In genomic region chr15:87955685-87956256, GRCm38 (mm10) we compare ENCODE assay signal across 20 mouse cellular contexts.
DNase-seq lines count a peak whose midpoint lies in the region; ATAC-seq and TF ChIP-seq lines count a peak whose summit lies in the region.
"Had no signal": no experiment of that assay in that cellular context is flagged by ENCODE, and none has a peak within 500 bp of the region (broad histone marks: within the 10 kb centered on the region; RNA-seq: fewer than 3 reads in every experiment).

No protein-coding gene starts in this region.

- TF ChIP-seq POLR2A in liver, adult 2 months (IDR thresholded peaks at IDR 0.05; ENCODE audit: extremely low read depth, insufficient read depth, low read length): no peak

- no peaks in the 10 kb centered on the region for H3K4me1 ChIP-seq in forebrain, postnatal 0 days (ENCODE audit: insufficient read depth)
- H3K4me1 ChIP-seq in forebrain, embryonic 14.5 days (ENCODE audit: control insufficient read depth, insufficient read depth, low read length): no peaks in the 10 kb centered on the region
- H3K4me1 ChIP-seq in liver, adult 2 months (ENCODE audit: control insufficient read depth, insufficient read depth, low read length): no peaks in the 10 kb centered on the region
- H3K4me1 ChIP-seq in intestine, embryonic 15.5 days (replicated peaks): peaks cover 3% of the 10 kb centered on the region; the same call in 1 of the 2 replicates
- H3K4me1 ChIP-seq in stomach, embryonic 16.5 days (ENCODE audit: control insufficient read depth, insufficient read depth, low read length): no peaks in the 10 kb centered on the region; the same call in 1 of the 2 replicates
- H3K4me1 ChIP-seq: embryonic facial prominence, embryonic 12.5 days; heart, embryonic 13.5 days; hindbrain, embryonic 13.5 days had no signal

- H3K27ac ChIP-seq in forebrain, postnatal 0 days (ENCODE audit: low read depth, low read length): no peak overlapping the region
- no peak overlapping the region for H3K27ac ChIP-seq in forebrain, embryonic 14.5 days (ENCODE audit: low read depth, low read length)
- no peak overlapping the region for H3K27ac ChIP-seq in liver, adult 2 months (replicated peaks; ENCODE audit: insufficient read depth, low read depth, low read length)
- H3K27ac ChIP-seq in intestine, embryonic 15.5 days: peak overlapping the region; percentile 72
- H3K27ac ChIP-seq in stomach, embryonic 16.5 days (ENCODE audit: low read length): peak overlapping the region; percentile 73
- H3K27ac ChIP-seq: embryonic facial prominence, embryonic 12.5 days; heart, embryonic 13.5 days; hindbrain, embryonic 13.5 days had no signal

- no peaks in the 10 kb centered on the region for H3K79me2 ChIP-seq in liver, adult 2 months (ENCODE audit: control insufficient read depth, insufficient read depth, low read length)

- peak; percentile 36; the same call in 1 of the 2 replicates for ATAC-seq in forebrain, postnatal 0 days
- ATAC-seq in forebrain, embryonic 14.5 days: no peak
- ATAC-seq in intestine, embryonic 15.5 days: peak; percentile 87
- peak; percentile 77; the same call in 1 of the 2 replicates for ATAC-seq in stomach, embryonic 16.5 days (ENCODE audit: insufficient read depth, low FRiP score)
- ATAC-seq: CD4-positive, CD25-positive, alpha-beta regulatory T cell, adult 4 months; forebrain, embryonic 16.5 days had no signal

- TF ChIP-seq CTCF in forebrain, postnatal 0 days (IDR thresholded peaks at IDR 0.05; ENCODE audit: low read depth): no peak
- no peak for TF ChIP-seq CTCF in liver, adult 2 months (IDR thresholded peaks at IDR 0.05; ENCODE audit: low read depth, low read length)

- DNase-seq in forebrain, postnatal 0 days: no peak
- no peak for DNase-seq in forebrain, embryonic 14.5 days (ENCODE audit: low spot score)
- peak; percentile 18 for DNase-seq in liver, adult 2 months (ENCODE audit: extremely low read depth, low read depth, low spot score)
- no peak for DNase-seq in liver
- no peak for DNase-seq in cerebellum, adult 11-12 months
- DNase-seq: adrenal gland, adult 8-10 months; adrenal gland, postnatal 36 days; B cell, adult 2 months; cerebellum, adult 11 months; cerebellum, adult 9-10 months; cerebellum, postnatal 25 days; gastrocnemius, postnatal 14 days had no signal

- no peaks in the 10 kb centered on the region for H3K36me3 ChIP-seq in forebrain, postnatal 0 days (ENCODE audit: insufficient read depth)
- no peaks in the 10 kb centered on the region for H3K36me3 ChIP-seq in forebrain, embryonic 14.5 days (ENCODE audit: control insufficient read depth, insufficient read depth, low read length)
- H3K36me3 ChIP-seq in liver, adult 2 months (ENCODE audit: control insufficient read depth, insufficient read depth, low read length): no peaks in the 10 kb centered on the region
- no peaks in the 10 kb centered on the region for H3K36me3 ChIP-seq in intestine, embryonic 15.5 days
- no peaks in the 10 kb centered on the region for H3K36me3 ChIP-seq in stomach, embryonic 16.5 days (ENCODE audit: control insufficient read depth, insufficient read depth, low read length)
- H3K36me3 ChIP-seq: embryonic facial prominence, embryonic 12.5 days; G1E; heart, embryonic 13.5 days; hindbrain, embryonic 13.5 days had no signal

- WGBS in forebrain, postnatal 0 days: 58% methylated on average over 5 of the region's 5 CpGs
- 75% methylated on average over 5 of the region's 5 CpGs for WGBS in forebrain, embryonic 14.5 days
- WGBS in liver, adult 2 months: 60% methylated on average over 5 of the region's 5 CpGs
- WGBS in intestine, embryonic 15.5 days: 33% methylated on average over 5 of the region's 5 CpGs
- 37% methylated on average over 5 of the region's 5 CpGs for WGBS in stomach, embryonic 16.5 days

- H3K4me3 ChIP-seq in forebrain, postnatal 0 days (ENCODE audit: low read depth, low read length): no peak overlapping the region
- H3K4me3 ChIP-seq in forebrain, embryonic 14.5 days (ENCODE audit: low read depth, low read length): no peak overlapping the region
- H3K4me3 ChIP-seq in liver, adult 2 months (ENCODE audit: insufficient read depth, low read depth, low read length): no peak overlapping the region
- no peak overlapping the region for H3K4me3 ChIP-seq in intestine, embryonic 15.5 days (replicated peaks)
- no peak overlapping the region for H3K4me3 ChIP-seq in stomach, embryonic 16.5 days (replicated peaks; ENCODE audit: low read length)
- H3K4me3 ChIP-seq: embryonic facial prominence, embryonic 12.5 days; heart, embryonic 13.5 days; hindbrain, embryonic 13.5 days had no signal

- no peaks in the 10 kb centered on the region for H3K27me3 ChIP-seq in forebrain, postnatal 0 days (ENCODE audit: insufficient read depth, low read length)
- no peaks in the 10 kb centered on the region for H3K27me3 ChIP-seq in forebrain, embryonic 14.5 days (replicated peaks; ENCODE audit: control insufficient read depth, insufficient read depth, low read length)
- no peaks in the 10 kb centered on the region; the same call in 1 of the 2 replicates for H3K27me3 ChIP-seq in liver, adult 2 months (ENCODE audit: control insufficient read depth, insufficient read depth, low read length)
- H3K27me3 ChIP-seq in intestine, embryonic 15.5 days (replicated peaks): no peaks in the 10 kb centered on the region
- no peaks in the 10 kb centered on the region for H3K27me3 ChIP-seq in stomach, embryonic 16.5 days (ENCODE audit: control insufficient read depth, insufficient read depth, low read length)
- H3K27me3 ChIP-seq: embryonic facial prominence, embryonic 12.5 days; heart, embryonic 13.5 days had no signal

- no peak overlapping the region for H3K9ac ChIP-seq in forebrain, postnatal 0 days
- no peak overlapping the region for H3K9ac ChIP-seq in forebrain, embryonic 14.5 days (ENCODE audit: low read length)
- H3K9ac ChIP-seq in liver, adult 2 months (ENCODE audit: low read depth, low read length): no peak overlapping the region
- no peak overlapping the region for H3K9ac ChIP-seq in intestine, embryonic 15.5 days
- no peak overlapping the region; the same call in 1 of the 2 replicates for H3K9ac ChIP-seq in stomach, embryonic 16.5 days (ENCODE audit: low read length)
- H3K9ac ChIP-seq: embryonic facial prominence, embryonic 12.5 days; heart, embryonic 13.5 days; hindbrain, embryonic 13.5 days had no signal

- no peak overlapping the region for H3K4me2 ChIP-seq in forebrain, postnatal 0 days (ENCODE audit: low read depth)
- H3K4me2 ChIP-seq in forebrain, embryonic 14.5 days (ENCODE audit: low read length): no peak overlapping the region
- no peak overlapping the region for H3K4me2 ChIP-seq in intestine, embryonic 15.5 days (replicated peaks)
- H3K4me2 ChIP-seq in stomach, embryonic 16.5 days (ENCODE audit: low read depth, low read length): no peak overlapping the region
- H3K4me2 ChIP-seq: embryonic facial prominence, embryonic 12.5 days; heart, embryonic 13.5 days; hindbrain, embryonic 13.5 days had no signal

- no peaks in the 10 kb centered on the region for H3K9me3 ChIP-seq in forebrain, postnatal 0 days (ENCODE audit: low read length)
- H3K9me3 ChIP-seq in forebrain, embryonic 14.5 days (replicated peaks; ENCODE audit: control insufficient read depth, low read length): no peaks in the 10 kb centered on the region
- no peaks in the 10 kb centered on the region for H3K9me3 ChIP-seq in intestine, embryonic 15.5 days
- no peaks in the 10 kb centered on the region for H3K9me3 ChIP-seq in stomach, embryonic 16.5 days (replicated peaks; ENCODE audit: control insufficient read depth, low read length)
- H3K9me3 ChIP-seq: embryonic facial prominence, embryonic 12.5 days; heart, embryonic 13.5 days; hindbrain, embryonic 13.5 days had no signal

Comparison
In these comparisons a context has a peak if more than half of its experiments do, and no peak if none do; other contexts are left out.
1. H3K27ac ChIP-seq: peak in intestine, embryonic 15.5 days (single experiment) and stomach, embryonic 16.5 days (single experiment); none in forebrain, postnatal 0 days (single experiment), forebrain, embryonic 14.5 days (single experiment) and liver, adult 2 months (single experiment).